Mouse (Mus musculus) testis, adult 10 weeks (tissue): ENCODE measurements around the gene Selenok. TPM values are rescaled to one million over a fixed set of nuclear protein-coding genes. Genes with fewer than 3 reads are reported as not detected.

Experiments used
- polyA plus RNA-seq: library from polyadenylated mRNA; stranded (reverse); fragments of 350-450 nt; fragmentation: Illumina TruSeq; extraction: RNeasy Lipid Tissue Mini Kit (QIAGEN cat#74804); gene quantifications from one replicate; pipeline ENCODE4 v1.2.3, GENCODE M21; 2014; ENCODE audit warnings: low read depth, low replicate concordance

Selenok gene
- polyA plus RNA-seq, result 143 TPM

GRCm38 (mm10) chr14:29968075-29968821, at the start of gene Selenok:
TSS of gene Selenok (plus strand) at chr14:29968308.

GRCm38 (mm10) chr14:29978254-29979204, 10.4 kb downstream of the Selenok start, which contains the start of gene Actr8:
TSS of gene Actr8 (plus strand) at chr14:29978337.

GRCm38 (mm10) chr14:30008733-30009575, 40.8 kb downstream of the Selenok start, which contains the start of the genes Il17rb and Chdh:
TSS of gene Il17rb (minus strand) at chr14:30008896.
TSS of gene Chdh (plus strand) at chr14:30009023.

Other genes with a start within 250 kb of the Selenok start
- gene Cacna2d3, start 246.4 kb upstream of the Selenok start, polyA plus RNA-seq, result 4.8 TPM
- 28.5 TPM for gene Actr8, start 10.0 kb downstream of the Selenok start, polyA plus RNA-seq
- gene Il17rb, start 40.6 kb downstream of the Selenok start, polyA plus RNA-seq, result 1.9 TPM
- 9.0 TPM for gene Chdh, start 40.7 kb downstream of the Selenok start, polyA plus RNA-seq